Mouse (Mus musculus) activated CD4-positive, CD25-positive, alpha-beta regulatory T cell, adult 4 months (primary cell): ENCODE data around the gene Npas3. TPM values are rescaled to one million over a fixed set of nuclear protein-coding genes. Genes with fewer than 3 reads are reported as not detected.
"Not testable (repeated sequence)": the region's sequence is repeated elsewhere in the genome, so short reads cannot be mapped to it uniquely, and the experiment has no call there.

Source experiments
- ATAC-seq: one replicate; pipeline ENCODE4 v1.8.0; 2017
- polyA plus RNA-seq, 2 experiments: library from polyadenylated mRNA; unstranded; fragments of 100-300 nt; shearing (Covaris generic); gene quantifications; one replicate each; pipeline ENCODE4 v1.2.1; 2017

Npas3 gene
- under 1 TPM in 1 of 2 experiments, not detected in 1; 0.05 TPM for polyA plus RNA-seq

- no peak for ATAC-seq
Measured at GRCm38 (mm10) chr12:53248101-53248727, at the start of gene Npas3. Gene Npas3 (plus strand): TSS chr12:53248677.

- ATAC-seq = no peak
Measured at GRCm38 (mm10) chr12:53217141-53217540, 31.3 kb upstream of the Npas3 start.

- ATAC-seq = no peak
Measured at GRCm38 (mm10) chr12:53222742-53223141, 25.7 kb upstream of the Npas3 start.

GRCm38 (mm10) chr12:53227356-53227755 lies 21.1 kb upstream of the Npas3 start:
- ATAC-seq = no peak

GRCm38 (mm10) chr12:53229419-53229818 lies 19.1 kb upstream of the Npas3 start:
- no peak for ATAC-seq

- no peak for ATAC-seq
Measured at GRCm38 (mm10) chr12:53246181-53246580, 2.3 kb upstream of the Npas3 start.

- ATAC-seq = no peak
Measured at GRCm38 (mm10) chr12:53246581-53247490, 1.6 kb upstream of the Npas3 start.

- no peak for ATAC-seq
Measured at GRCm38 (mm10) chr12:53247491-53248035, 914 bp upstream of the Npas3 start.

GRCm38 (mm10) chr12:53248796-53249195 lies 319 bp downstream of the Npas3 start:
- ATAC-seq = no peak

- ATAC-seq = no peak
Measured at GRCm38 (mm10) chr12:53251701-53252181, 3.3 kb downstream of the Npas3 start.

GRCm38 (mm10) chr12:53252213-53252571 lies 3.7 kb downstream of the Npas3 start:
- no peak for ATAC-seq

GRCm38 (mm10) chr12:53252572-53253422 lies 4.3 kb downstream of the Npas3 start:
- no peak for ATAC-seq

GRCm38 (mm10) chr12:53253461-53254159 lies 5.1 kb downstream of the Npas3 start:
- no peak for ATAC-seq

- no peak for ATAC-seq
Measured at GRCm38 (mm10) chr12:53254160-53254480, 5.6 kb downstream of the Npas3 start.

GRCm38 (mm10) chr12:53274502-53274901 lies 26.0 kb downstream of the Npas3 start:
- ATAC-seq = not testable (repeated sequence)

GRCm38 (mm10) chr12:53277393-53277792 lies 28.9 kb downstream of the Npas3 start:
- ATAC-seq = no peak

- ATAC-seq = no peak
Measured at GRCm38 (mm10) chr12:53290341-53290740, 41.9 kb downstream of the Npas3 start.

GRCm38 (mm10) chr12:53290846-53291245 lies 42.4 kb downstream of the Npas3 start:
- no peak for ATAC-seq

GRCm38 (mm10) chr12:53292010-53292409 lies 43.5 kb downstream of the Npas3 start:
- ATAC-seq = no peak

GRCm38 (mm10) chr12:53292508-53293300 lies 44.2 kb downstream of the Npas3 start:
- ATAC-seq = no peak

GRCm38 (mm10) chr12:53294011-53294410 lies 45.5 kb downstream of the Npas3 start:
- no peak for ATAC-seq
